Mouse (Mus musculus) gastrocnemius, postnatal 36 days (tissue): Measurements from ENCODE around the gene Arhgef39. TPM values are rescaled to one million over a fixed set of nuclear protein-coding genes. Genes with fewer than 3 reads are reported as not detected.
A peak's percentile ranks its signal among the peaks of the same experiment; 100 is the strongest.

Experiments used
- DNase-seq, 2 experiments: peaks; one replicate each; pipeline ENCODE4 v3.0.0; 2022
- intact Hi-C: fragments of 180-260 bp; cut with DNase I; formaldehyde crosslinking; loops from one replicate; pipeline ENCODE4 v1.15.1; 2025
- total RNA-seq, 2 experiments: library from RNA; stranded (reverse); gene quantifications; 2 replicates each; pipeline ENCODE4 v1.2.3; 2021

Gene Arhgef39
- total RNA-seq, 2 experiments from 2014 or later, result 0.32 TPM; not detected in 1

DNA sequence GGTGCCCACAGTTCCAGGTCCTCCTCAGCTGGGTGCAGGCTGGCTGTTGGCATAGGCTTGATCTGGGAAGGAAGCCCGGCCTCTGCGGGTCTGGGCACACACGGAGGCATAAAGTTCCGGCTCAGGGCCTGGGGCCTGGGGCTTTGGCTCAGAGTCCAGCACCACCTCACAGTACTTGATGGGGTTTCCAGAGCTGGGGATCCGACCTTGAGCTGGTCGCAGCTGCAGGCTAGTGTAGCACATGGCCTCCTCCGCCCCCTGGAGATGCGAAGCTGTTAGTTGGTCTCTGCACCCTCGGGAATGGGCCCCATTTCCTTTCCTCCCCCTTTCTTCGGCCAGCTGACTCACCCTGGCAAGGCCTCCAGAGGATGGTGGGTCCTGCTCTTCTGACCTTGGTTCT, 16.9 kb downstream of the Arhgef39 start:
- intact Hi-C loops, result no loop called here
- DNase-seq, result no peak

DNA sequence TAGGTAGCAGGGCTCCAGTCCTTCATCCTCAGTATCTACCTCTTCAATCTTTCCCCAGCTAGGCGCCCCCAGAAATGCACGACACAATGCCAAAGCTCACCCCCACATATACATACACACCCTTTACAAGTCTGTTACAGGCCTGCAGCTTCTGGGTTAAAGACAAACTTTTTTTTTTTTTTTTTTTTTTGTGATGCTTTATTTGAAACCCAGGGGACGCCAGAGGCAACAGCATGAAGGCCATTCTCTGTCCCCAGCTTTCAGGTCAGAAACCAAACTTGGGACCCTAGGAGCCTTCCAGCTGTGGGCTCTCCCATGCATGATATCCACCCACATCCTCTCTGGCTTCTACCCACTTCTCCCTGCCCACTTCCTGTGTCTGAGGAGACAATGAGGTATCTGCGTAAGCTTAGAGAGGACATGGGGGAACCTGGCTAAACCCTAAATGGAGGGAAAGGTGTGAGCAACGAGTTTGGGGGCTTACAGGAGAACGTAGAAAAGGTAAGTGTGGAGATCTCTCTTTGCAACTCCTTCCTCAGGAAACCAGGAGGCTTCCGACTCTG, 17.5 kb downstream of the Arhgef39 start:
- DNase-seq, result no peak
- intact Hi-C loops, result no loop called here

DNA sequence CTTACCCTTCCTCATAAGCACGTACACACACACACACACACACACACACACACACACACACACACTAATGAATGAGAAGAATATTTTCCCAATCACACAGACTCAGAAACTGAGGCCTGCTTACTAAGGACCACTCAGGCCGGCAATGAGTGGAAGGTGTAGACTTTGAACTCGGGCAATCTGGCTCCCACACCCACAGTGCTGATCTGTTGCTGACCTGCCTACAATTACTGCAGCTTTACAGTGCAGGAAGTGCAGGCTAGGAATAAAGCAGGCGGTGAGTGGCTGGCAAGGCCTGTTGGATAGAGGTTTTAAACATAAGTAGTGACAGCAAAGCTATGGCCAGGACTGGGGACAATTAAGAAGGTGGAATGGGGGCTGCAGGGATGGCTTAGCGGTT, 18.5 kb downstream of the Arhgef39 start:
- no peak for DNase-seq
- intact Hi-C loops, result no loop called here

DNA sequence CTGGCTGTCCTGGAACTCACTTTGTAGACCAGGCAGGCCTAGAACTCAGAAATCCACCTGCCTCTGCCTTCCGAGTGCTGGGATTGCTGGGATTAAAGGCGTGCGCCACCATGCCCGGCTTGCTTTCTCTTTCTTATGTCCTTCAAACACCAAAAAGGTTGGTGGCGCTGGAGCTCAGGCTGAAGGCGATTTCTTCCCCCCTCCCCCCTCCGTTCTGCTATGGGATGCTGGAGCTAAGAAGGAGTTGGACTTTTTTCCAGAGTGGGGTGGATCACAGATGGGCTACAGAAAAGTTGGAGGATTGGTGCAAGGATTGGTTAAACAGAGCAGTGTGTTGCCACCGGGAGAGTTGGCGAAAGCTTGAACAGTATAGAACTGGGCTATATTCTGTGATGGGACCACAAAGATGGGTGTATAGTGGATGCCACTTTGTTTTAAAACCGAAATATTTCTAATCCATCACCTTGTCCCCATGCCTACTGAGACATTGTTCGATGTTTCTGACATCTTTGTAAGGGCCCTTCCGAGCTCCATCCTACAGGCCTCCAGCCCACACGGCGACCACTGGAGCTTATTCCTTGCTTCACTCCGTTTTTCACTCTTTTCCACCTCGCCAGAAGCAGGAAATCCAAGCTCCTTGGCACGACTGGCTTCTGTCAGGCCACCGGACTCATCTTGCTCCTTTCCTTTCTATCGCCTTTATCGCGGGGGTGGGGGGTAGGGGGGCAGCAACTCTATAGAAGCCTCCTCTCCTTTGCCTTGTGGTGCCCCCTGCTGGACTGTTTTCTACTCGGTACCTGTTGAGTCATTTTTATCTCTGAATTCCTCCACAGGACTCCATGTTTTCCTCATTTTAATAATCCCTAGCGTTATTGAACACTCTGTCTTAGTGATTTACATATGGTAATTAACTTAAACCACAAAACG, 20.3 kb downstream of the Arhgef39 start:
- intact Hi-C loops, result loop anchor here (2.0 kb wide), 1 partner anchor 32 kb away; no protein-coding TSS in a partner anchor
- DNase-seq, result peak; percentile 37 to 69

DNA sequence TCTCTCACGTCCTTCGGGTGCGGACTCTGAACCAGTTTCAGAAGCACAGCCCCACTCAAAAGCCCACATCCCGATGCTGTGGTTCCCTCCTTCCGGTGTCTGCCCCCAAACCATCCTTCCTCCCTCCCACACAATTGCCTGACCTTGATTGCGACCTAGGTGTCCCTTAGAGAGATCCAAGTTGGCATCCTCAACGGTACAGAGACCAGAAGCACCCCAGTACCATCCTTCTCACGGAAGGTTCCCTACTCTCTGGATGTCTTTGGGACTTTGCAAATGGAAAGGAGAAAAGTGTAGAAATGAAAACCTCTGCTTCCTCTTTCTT, 21.0 kb downstream of the Arhgef39 start:
- DNase-seq, result no peak
- intact Hi-C loops, result loop anchor here (2.0 kb wide), 1 partner anchor 32 kb away; no protein-coding TSS in a partner anchor

DNA sequence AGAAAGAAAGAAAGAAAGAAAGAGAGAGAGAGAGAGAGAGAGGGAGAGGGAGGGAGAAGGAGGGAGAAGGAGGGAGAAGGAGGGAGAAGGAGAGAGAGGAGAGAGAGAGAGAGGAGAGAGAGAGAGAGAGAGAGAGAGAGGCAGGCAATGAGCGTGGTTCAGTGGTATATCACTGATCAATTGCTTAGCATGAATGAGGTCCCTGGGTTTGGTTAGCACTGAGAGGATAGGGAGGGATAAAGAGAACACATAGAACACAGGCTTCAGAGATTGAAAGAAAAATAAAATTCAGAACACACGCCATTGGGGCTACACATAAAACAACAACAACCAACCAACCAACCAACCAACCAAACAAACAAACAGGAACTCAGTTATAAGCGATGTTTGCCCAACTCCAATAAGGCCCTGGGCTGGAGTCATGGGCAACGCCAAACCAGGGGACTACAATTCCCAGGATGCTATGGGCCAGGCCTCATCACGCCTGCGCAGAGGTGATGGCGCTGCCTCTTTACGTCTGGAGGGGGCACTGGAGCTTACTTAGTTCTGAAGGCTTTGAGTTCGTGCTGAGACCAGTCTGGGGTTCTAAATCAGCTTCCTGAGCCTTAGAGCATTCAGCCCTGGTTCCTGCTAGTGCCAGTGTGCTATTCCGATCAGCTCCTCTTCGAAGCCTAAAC, 21.5 kb downstream of the Arhgef39 start:
- DNase-seq, result peak; percentile 79 to 89
- intact Hi-C loops, result loop anchor here (2.0 kb wide), 1 partner anchor 31 kb away; no protein-coding TSS in a partner anchor

DNA sequence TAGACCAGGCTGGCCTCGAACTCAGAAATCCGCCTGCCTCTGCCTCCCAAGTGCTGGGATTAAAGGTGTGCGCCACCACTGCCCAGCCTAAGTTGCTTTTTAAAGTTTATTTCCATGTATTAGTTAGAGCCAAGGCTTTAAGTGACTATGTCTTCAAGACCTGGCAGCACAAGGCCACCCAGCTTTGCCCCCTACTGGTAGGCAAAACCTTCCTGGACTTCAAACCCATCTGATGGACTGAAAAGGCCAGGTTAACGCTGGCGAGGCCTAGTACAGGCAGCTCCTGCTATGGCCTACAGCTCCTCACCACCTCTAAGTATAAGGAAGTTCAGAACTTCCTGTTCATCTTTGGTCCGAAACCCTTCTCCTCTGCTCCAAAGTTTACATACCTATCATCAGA, 22.9 kb downstream of the Arhgef39 start:
- intact Hi-C loops, result no loop called here
- DNase-seq, result no peak

DNA sequence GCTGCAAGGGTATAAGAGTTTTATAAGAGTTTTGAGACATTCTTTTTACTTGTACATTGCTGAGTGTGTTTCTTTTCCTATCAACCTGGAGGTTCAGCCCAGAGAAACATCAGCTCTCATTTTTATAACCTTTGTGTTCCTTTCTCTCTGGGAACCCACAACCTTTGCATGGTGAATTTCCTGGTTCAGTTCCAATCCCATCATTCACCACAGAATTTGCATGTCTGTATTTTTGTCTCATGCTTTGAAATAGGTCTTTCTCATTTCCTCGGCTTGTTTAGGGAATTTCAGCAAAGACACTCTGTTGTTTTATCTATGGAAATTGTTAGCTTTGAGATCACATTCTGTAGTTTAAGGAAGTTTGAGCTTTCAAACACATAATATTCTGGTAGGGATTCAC, 25.9 kb downstream of the Arhgef39 start:
- intact Hi-C loops, result no loop called here
- no peak for DNase-seq

DNA sequence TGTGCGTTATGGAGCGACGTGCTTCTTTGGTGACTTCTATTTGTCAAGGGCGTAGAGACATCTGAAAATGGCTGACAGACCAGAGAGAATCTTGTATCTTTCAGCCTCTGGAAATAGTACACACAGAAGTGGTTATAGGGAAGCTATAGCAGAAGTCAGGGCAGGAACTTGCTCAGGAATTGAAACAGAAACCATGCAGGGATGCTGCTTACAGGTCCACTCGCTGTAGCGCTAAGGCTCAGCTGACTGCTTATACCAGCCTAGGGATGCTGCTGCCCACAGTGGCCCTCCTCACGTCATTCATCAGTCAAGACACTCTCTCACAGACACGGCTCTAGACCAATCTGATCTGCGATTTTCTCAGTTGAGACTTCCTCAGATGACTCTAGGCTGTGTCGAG, 29.2 kb downstream of the Arhgef39 start:
- no peak for DNase-seq
- intact Hi-C loops, result no loop called here

DNA sequence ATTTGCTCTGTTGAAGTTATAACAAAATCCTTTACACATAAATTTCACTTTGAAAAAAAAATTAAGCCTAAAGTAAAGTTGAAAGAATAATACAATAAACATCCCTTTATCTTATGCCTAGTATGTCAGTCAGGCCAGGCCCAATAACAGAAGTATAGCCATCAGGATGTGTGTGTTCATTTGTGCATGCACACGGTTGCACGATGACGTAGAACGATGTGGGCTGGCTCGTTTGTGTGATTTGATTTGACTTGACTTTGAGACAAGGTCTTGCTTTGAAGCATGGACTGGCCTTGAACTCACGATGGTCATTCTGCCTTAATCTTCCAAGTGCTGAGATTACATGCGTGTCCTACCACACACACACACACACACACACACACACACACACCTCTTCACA, 32.6 kb downstream of the Arhgef39 start:
- intact Hi-C loops, result no loop called here
- DNase-seq, result no peak

DNA sequence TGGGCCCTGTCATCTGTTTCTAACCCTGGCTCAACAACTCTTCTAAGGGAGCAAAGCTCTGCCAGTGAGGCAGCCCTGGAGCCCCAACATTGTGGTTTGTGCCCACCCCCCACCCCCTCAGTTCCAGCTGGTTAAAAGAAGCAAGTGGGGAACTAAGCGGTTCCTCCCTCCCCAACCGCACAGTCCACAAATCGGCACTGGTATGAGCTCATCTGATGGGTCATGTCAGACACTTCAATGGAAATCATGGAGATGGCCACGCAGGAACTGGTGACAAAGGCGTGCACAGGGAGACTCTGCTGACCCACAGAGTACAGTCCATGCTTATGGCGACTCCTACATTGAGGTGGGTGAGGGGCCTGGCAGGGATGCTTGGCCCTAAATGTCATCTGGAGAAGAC, 33.6 kb downstream of the Arhgef39 start:
- intact Hi-C loops, result no loop called here
- no peak for DNase-seq

DNA sequence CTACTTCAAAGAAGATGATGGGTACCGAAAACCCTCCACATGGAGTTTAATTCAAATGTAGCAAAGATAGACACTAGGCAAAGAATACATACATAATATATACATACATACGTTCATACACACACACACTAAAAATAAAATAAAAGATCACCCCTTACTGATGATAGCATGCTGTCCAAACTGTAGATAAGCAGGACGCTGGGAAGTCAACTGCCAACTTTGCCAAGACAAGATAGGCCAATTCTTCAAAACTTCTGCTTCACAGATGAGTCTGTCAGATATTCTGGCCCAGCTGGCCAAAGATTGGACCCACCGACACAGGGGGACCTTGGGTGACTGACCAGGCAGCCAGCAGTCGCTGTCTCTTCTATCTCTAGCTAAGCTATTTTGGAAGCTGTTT, 36.4 kb downstream of the Arhgef39 start:
- intact Hi-C loops, result no loop called here

DNA sequence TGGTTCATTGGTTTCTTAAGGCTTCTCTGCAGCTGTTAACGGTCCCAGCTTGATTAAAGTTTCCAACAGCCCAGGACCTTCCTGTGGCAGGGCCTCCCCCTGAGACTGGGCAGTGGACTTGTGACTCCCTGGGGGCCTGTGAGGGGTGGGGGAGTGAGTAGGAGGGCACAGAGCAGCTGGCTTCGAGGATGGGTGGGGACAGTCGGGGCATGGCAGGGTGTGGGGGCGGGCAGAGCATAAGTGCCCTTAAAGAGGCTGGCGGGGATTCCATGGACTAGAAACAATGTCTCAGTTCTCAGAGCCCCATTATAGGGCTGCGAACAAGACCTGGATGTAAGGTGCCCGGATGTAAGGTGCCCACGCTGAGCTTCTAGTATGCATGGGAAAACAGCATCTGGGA, 42.4 kb downstream of the Arhgef39 start:
- DNase-seq, result no peak
- intact Hi-C loops, result no loop called here

More for the DNA sequence above, 36.4 kb downstream of the Arhgef39 start:
- no peak for DNase-seq

DNA sequence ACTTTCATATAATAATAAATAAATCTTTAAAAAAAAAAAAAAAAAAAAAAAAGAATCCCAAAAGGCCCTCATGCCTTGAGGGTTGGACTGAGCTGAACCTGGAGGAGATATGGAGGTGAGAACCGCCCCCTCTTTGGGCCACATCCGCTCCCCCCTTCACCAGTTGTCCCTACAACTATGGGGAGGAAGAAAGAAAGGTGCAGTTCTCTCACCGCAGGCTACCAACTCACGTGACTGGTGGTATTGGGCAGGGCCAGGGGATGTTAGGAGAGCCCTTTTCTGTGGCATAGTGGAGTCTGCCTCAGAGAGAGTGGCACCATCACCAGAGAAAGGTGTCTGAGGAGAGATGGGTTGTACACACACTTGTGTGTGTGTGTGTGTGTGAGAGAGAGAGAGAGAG, 43.0 kb downstream of the Arhgef39 start:
- intact Hi-C loops, result no loop called here

DNA sequence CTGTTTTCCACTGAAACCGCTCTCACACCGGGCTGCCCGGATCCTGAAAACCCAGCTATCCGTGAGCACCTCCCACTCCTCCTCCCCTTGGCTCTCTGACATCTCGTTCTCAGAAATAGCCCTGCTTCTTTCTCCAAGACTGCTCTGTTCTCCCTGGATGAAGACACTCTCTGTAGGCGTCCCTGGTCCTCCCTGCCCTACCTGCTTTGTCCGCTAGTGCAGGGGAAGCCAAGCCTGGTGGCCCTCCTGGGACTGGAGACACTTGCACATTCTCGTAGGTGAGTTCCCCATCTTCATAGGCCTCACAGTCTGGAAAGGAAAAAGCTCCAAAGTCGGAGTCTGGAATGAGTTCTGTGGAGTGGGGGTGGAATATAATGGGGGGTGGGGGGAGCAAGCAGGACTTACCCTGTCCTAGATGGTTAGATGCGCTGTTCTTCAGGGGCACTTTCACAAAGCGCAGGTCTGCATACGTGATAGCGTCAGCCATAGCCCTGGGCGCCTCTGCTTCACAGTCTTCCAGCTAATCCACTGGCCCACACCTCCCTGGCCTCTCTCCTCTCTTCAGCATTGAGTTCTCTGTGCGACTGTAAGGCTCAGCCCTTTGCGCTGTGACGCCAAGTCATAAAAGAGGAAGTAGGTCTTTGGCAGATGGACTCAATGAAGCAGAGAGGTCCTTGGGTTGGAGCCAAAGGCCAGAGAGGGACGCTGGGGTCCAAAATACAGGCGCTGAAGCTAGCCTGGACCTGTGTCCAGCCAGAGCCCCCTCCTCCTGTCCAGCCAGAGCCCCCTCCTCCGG, 45.3 kb downstream of the Arhgef39 start, which contains the start of gene Cd72:
Cd72 (minus strand) TSS at position 588 of the 796 bp plus-strand sequence.
- intact Hi-C loops, result no loop called here
- no peak for DNase-seq

More for the DNA sequence above, 43.0 kb downstream of the Arhgef39 start:
- no peak for DNase-seq

DNA sequence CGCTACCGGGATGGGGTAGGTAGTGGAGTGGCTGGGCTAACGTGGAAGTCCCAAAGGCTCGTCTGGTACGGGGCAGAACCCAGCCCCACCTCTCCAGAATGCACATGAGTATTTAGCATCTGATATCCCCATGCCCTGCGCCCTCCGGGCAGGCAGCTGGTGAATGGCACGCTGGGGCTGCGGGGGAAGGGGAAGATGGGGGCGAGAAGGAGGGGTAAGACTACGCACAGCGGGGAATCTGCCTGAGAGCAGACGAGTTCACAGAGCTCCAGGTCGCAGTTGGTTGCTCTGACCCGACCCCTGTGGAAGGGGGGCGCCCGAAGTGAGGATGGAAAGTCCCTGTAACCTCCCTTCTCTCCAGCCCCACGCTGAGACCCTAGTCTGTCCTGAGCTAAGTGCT, 46.1 kb downstream of the Arhgef39 start:
- intact Hi-C loops, result no loop called here
- no peak for DNase-seq

DNA sequence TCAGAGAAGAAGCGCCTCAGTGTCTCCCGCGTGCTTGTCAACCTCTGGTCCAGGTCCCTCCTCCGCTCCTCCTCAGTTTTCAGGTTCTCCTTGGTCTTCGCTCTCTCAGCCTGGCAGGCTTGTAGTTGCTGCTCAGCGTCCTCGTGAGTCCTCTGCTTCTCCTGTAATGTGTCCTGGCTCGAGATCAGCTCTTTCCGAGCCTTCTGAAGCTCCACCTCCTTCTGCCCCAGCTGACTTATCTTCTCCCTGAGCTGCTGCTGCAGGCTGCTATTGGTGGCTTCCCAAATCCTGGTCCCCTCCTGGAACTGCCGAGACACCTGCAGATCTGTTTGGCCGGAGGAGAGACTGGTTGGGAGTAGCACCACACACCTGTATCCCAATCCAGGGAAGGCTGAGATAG, 47.2 kb downstream of the Arhgef39 start:
- intact Hi-C loops, result no loop called here
- DNase-seq, result no peak

DNA sequence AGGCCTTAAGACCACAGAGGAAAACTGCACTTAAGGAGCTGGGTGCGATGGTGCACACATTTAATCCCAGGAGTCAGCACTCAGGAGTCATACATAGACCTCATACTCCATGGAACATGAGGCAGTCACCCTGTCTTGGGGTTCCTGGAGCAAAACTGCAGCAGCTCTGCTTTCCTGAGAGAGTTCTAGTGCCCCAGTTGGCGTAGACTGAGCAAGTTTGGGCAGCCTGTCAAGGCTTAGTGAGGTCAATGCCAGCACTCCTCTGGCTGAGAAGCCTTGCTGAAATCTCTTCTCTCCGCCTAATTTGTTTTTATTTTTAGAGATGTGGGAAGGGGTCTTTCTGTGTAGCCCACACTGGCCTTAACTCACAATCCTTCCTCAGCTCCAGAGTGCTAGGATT, 50.9 kb downstream of the Arhgef39 start:
- intact Hi-C loops, result no loop called here
- DNase-seq, result no peak

DNA sequence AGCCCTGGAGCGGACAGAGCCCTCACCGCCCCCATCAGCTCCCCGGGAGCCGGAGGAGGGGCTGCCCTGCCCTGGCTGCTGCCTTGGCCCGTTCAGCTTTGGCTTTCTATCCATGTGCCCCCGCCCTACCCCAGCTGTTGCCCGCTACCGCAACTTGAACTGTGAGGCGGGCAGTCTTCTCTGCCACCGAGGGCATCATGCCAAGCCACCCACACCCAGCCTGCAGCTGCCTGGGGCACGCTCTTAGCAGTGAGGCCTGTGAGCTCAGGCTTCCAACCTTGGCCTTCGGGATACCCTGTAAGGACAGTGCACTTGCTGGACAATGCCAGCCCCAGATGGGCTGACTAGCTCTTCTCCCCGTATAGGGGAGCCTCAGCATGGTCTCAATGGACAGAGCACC, 52.2 kb downstream of the Arhgef39 start:
- intact Hi-C loops, result loop anchor here (2.0 kb wide), 1 partner anchor 32 kb away; no protein-coding TSS in a partner anchor
- DNase-seq, result peak in 1 of 2 experiments; percentile 60
